In genomic region chr13:95389866-95390865, GRCm38 (mm10) we compare ENCODE assay signal across 8 mouse cellular contexts. TPM values are rescaled to one million over a fixed set of nuclear protein-coding genes. Genes with fewer than 3 reads are reported as not detected.
DNase-seq lines count a peak whose midpoint lies in the region; ATAC-seq and TF ChIP-seq lines count a peak whose summit lies in the region.

No protein-coding gene starts in this region.

- peak; percentile 84 for DNase-seq in ZHBTc4 (ENCODE audit: low read depth, low spot score)
- peak; percentile 69 to 78 for DNase-seq in cerebellum, postnatal 4 days (ENCODE audit: low spot score in 2 of 2)
- DNase-seq in gastrocnemius, adult 2 months, result peak; percentile 79
- peak; percentile 85 for DNase-seq in induced T-regulatory cell, adult 2 months (ENCODE audit: low read depth)
- peak; percentile 73 to 81 for DNase-seq in left cerebral cortex, adult 2 months (ENCODE audit: extremely low spot score in 1 of 2, low spot score in 2 of 2)
- DNase-seq in right cerebral cortex, postnatal 14 days, result peak; percentile 88
- peak; percentile 82 for DNase-seq in urinary bladder, postnatal 14 days (ENCODE audit: low spot score)

- H3K4me3 ChIP-seq in gastrocnemius, adult 2 months, result no peak overlapping the region
- no peak overlapping the region for H3K4me3 ChIP-seq in left cerebral cortex, adult 2 months

- no peak overlapping the region for H3K27ac ChIP-seq in gastrocnemius, adult 2 months
- no peak overlapping the region for H3K27ac ChIP-seq in left cerebral cortex, adult 2 months

- peak; percentile 97 for ATAC-seq in megakaryocyte progenitor cell, adult 5-6 weeks (replicated peaks; ENCODE audit: poor library complexity)

- intact Hi-C loops in gastrocnemius, adult 2 months (cut with DNase I), result loop anchor here (1.0 kb wide), 1 partner anchor 91 kb away; no protein-coding TSS in a partner anchor
- intact Hi-C loops in left cerebral cortex, adult 2 months (cut with DNase I), result loop anchor here (1.0 to 5.0 kb wide), 2 partner anchors 91 to 332 kb away; no protein-coding TSS in a partner anchor

- TF ChIP-seq CTCF in gastrocnemius, adult 2 months (IDR thresholded peaks at IDR 0.05), result peak; percentile 87
- TF ChIP-seq CTCF in left cerebral cortex, adult 2 months (IDR thresholded peaks at IDR 0.05), result peak; percentile 89

RNA-seq across cellular contexts. Expression of gene Aggf1, which starts 15.0 kb away (rescaled TPM):
- total RNA-seq in gastrocnemius, adult 2 months (2021), result 10 to 100 TPM; 16.5 to 19.7 TPM
- total RNA-seq in left cerebral cortex, adult 2 months (2021), result 10 to 100 TPM; 50.9 to 51.1 TPM
- 31.9 and 34.5 TPM in 2 replicates for total RNA-seq in megakaryocyte progenitor cell, adult 5-6 weeks (2015)
- 49.5 and 57.0 TPM in 2 replicates for total RNA-seq in megakaryocyte progenitor cell, adult 5-6 weeks (2017)

RNA-seq across cellular contexts. Expression of gene Crhbp, which starts 54.6 kb away (rescaled TPM):
- not detected for total RNA-seq in gastrocnemius, adult 2 months (2021)
- 10 to 100 TPM; 24.5 to 25.0 TPM for total RNA-seq in left cerebral cortex, adult 2 months (2021)
- total RNA-seq in megakaryocyte progenitor cell, adult 5-6 weeks (2015), result not detected in 2 replicates
- total RNA-seq in megakaryocyte progenitor cell, adult 5-6 weeks (2017), result not detected in 2 replicates

Comparison
In these comparisons a context has a peak if more than half of its experiments do, and no peak if none do; other contexts are left out.
1. RNA of gene Crhbp, which starts 54.6 kb away (total RNA-seq): 24.5 to 25.0 TPM in left cerebral cortex, adult 2 months; not detected in gastrocnemius, adult 2 months and not detected in megakaryocyte progenitor cell, adult 5-6 weeks; every median in the first group is over 10 times any median in the second.
2. Peak in every context shown above with its lines, with median percentiles within 50 percentile points of each other: DNase-seq.